Mouse (Mus musculus) brain, embryonic 14.5 days (tissue): ENCODE measurements at regions not wholly inside any gene's neighbourhood (a gene's known extent, or its start where the extent isn't known, plus 50 kb on each side); places are given as distances from the start of the nearest gene placed in this dataset.

Experiments
- DNase-seq: peaks from one replicate; pipeline ENCODE4 v3.0.0-alpha.2; 2011; ENCODE audit warnings: low read depth
- CTCF ChIP-seq: fragments of 200-500 bp; IDR thresholded peaks from 2 replicates; pipeline ENCODE4 v1.5.1; 2012; ENCODE audit warnings: inconsistent platforms, mild to moderate bottlenecking, moderate library complexity, borderline replicate concordance; ENCODE audit not compliant: insufficient read depth, insufficient read length; ENCODE audit errors: extremely low read depth
- POLR2A ChIP-seq: fragments of 200-500 bp; IDR thresholded peaks from 2 replicates; pipeline ENCODE4 v1.6.1; 2012; ENCODE audit warnings: mild to moderate bottlenecking, inconsistent platforms, borderline replicate concordance; ENCODE audit not compliant: poor library complexity, insufficient read depth, insufficient read length, severe bottlenecking; ENCODE audit errors: extremely low read depth

DNA sequence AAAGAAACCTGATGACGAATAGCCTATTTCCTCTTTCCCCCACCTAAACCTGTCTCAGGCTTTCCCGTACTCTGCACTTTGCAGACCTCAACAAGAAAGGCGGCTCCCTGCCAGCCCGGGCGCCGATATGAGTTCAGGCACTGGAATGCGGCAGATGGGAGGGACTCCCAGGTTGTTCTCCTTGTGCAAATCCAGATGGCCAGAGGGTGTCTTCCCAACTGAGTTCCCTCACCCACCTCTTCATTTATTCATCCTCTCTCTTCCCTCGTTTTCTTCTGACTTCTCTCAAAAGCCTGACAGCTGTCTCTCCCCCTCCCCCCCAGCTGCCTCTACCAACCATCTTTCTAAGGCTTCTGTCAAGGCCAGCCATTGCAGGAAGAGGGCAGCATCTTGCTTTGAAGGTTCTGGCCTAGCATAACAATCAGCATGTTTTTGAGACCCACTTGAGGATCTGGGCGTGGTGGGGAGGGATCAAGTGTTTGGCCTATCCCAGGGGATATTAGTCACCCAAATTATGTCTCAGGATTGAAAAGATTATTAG, 93.1 kb upstream of the Itga6 start:
- DNase-seq, result peak; percentile 88
- TF ChIP-seq CTCF (peak; percentile 43; the same call in 1 of the 2 replicates), POLR2A (no peak)

DNA sequence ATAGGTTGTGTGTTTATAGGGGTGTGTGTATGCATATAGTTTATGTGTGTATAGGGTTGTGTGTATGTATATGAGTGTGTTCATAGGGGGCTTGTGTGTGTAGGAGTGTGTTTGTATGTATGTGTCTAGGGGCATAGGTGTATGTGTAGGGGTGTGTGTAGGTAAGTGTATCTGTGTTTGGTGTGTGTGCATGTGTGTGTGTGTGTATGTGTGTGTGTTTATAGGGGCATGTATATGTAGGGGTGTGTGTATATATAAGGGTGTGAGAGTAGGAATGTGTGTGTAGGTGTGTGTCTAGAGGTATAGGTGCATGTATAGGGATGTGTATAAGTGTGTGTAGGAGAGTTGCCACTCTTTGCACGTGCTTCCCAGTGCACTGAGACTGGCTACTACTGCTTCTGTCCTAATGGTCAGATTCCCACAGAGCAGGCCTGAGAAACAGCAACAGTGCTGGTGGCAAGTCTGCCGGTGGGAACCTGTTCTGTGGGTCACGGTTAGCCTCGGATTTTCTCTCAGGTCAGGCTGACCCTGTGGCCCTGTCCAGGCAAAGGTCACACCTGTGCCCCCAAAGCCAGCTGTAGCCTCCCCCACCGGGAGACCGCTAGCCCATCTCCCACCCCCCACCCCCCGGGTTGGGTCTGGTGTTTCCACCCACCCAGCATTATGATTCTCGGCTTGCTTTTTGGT, 90.5 kb upstream of the Itga6 start:
- no peak for DNase-seq
- TF ChIP-seq POLR2A (no peak), CTCF (no peak)

GRCm38 (mm10) chr2:71655504-71656390, 89.7 kb upstream of the Itga6 start:
- peak; percentile 84 for DNase-seq
- TF ChIP-seq POLR2A (no peak), CTCF (no peak)

DNA sequence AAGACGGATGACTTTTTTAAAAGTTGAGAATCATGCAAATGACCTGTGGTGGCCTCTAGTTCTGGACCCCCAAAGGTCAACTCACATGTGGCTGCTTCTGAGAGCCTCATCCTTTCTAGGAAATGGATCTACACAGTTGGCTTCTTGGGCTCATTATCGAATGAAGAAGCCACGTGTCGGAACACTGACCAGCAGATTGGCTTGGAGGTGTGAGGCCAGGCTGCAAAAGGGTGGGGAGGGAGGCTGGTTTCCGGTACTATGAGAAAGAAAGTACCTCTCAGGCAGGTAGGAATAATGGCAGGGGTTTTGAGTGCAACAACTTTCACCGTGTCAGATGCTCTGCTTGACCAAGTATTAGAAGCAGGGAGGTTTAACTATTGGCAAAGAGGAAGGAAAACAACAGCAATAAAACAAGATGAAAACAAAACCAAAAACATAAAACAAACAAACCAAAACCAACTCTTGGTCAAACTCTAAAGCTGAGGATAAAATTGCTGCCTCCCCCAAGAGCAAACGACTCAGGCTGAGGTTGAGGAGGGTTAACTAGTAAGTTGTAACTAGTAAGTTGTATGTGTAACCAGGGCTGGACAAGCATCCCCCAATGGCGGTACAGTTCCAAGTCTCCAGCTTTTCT, 88.7 kb upstream of the Itga6 start:
- DNase-seq, result no peak
- TF ChIP-seq POLR2A (no peak), CTCF (no peak)

DNA sequence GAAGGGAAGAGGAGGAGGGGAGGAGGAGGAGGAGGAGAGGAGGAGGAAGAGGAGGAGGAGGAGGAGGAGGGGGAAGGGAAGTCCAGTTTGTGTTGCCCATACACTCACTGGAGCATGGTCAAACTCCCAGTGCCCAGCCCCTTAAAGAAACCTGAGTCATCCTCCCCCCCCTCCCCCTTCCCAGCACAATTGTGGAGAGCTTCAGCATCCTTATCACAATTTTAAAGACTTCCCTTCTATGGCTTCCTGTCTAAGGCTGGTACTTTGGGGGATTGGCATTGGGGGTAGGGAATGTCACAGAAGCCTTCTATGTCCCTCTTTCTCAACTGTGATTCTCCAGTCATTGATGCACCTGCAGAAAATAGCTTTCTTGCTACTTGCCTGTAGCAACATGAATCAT, 84.0 kb upstream of the Itga6 start:
- TF ChIP-seq CTCF, result no peak
- TF ChIP-seq POLR2A, result no peak
- no peak for DNase-seq

DNA sequence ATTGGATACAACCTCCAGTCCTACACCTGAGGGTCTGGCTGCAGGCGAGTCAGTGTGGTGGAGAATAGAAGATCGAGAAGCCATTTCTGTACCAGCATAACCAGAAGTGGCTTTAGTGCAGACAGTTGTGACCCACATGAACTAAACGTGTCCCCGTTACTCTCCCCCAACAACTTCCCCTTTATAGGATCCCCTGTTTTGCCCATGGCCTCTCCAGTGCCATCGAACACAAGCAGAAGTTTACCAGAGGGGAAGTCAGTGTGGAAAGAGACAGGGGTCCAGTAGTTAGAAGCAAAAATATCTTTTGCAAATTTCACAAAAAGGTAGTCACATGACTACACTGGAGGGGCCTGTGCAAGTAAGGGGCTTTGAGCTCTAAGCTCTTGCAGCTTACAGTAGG, 83.4 kb upstream of the Itga6 start:
- TF ChIP-seq CTCF (no peak), POLR2A (no peak)

GRCm38 (mm10) chr2:71663453-71663852, 82.0 kb upstream of the Itga6 start:
- TF ChIP-seq POLR2A (no peak), CTCF (no peak)
- DNase-seq, result no peak

More for the DNA sequence above, 83.4 kb upstream of the Itga6 start:
- no peak for DNase-seq

DNA sequence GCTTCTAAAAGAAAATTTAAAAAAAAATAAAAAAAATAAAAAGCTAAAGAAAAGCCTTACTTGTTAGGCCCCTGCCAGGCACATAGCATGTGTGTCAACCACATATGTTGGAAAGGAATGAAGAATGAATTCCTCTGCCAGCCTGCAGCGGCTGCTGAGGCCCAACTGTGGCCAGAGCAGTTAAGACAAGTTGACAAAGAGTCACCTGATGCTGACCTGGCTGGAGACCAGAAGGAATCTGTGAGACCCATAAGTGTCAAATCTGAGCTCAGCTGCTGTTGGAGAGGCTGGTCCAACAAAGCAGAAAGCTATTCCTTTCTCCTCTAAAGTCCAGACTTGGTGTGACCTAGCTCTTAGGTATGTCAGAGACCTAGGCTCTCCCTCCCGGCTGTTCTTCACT, 78.5 kb upstream of the Itga6 start:
- no peak for TF ChIP-seq CTCF
- TF ChIP-seq POLR2A, result no peak
- no peak for DNase-seq

DNA sequence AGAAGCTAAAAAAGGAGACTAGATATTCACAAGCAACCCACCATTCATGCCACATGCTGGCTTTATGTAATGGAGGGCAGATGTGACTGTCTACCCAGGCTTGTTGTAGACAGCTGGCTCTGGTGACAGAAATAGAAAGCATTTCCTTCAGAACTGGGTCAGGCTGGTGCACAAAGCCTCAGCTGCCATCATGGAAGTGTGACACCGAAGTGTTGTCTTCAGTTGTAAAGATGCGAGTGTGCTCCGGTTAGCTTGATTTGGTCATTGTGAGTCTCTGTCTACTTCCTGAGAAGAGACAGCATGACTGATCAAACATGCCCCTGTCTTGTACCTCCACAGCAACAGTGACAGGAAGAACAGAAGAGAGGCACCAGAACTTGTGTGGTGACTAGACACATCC, 77.7 kb upstream of the Itga6 start:
- no peak for DNase-seq
- TF ChIP-seq POLR2A, result no peak
- no peak for TF ChIP-seq CTCF

- DNase-seq, result no peak
- TF ChIP-seq POLR2A (no peak), CTCF (no peak)
Observed at GRCm38 (mm10) chr2:71670228-71670790, 75.1 kb upstream of the Itga6 start.

- DNase-seq, result no peak
- TF ChIP-seq POLR2A (no peak), CTCF (no peak)
Observed at GRCm38 (mm10) chr2:71670882-71671281, 74.5 kb upstream of the Itga6 start.
